Mouse (Mus musculus) E14TG2a.4 (cell line): ENCODE measurements around the gene Zswim1.

ENCODE experiments used
- CTCF ChIP-seq: conservative IDR thresholded peaks from 2 replicates; pipeline ENCODE4 v1.5.1; 2014; ENCODE audit warnings: low read length
- NANOG ChIP-seq: IDR thresholded peaks from 2 replicates; pipeline ENCODE4 v1.6.1; 2014; ENCODE audit warnings: borderline replicate concordance, low read length, mixed read lengths
- POU5F1 ChIP-seq: IDR thresholded peaks from 2 replicates; pipeline ENCODE4 v1.6.1; 2014; ENCODE audit warnings: low read length, borderline replicate concordance

GRCm38 (mm10) chr2:164815348-164815747 lies 7.1 kb upstream of the Zswim1 start:
- TF ChIP-seq CTCF (no peak), POU5F1 (no peak), NANOG (no peak)
